Mouse (Mus musculus) neural tube, embryonic 15.5 days (tissue): ENCODE measurements at regions not wholly inside any gene's neighbourhood (a gene's known extent, or its start where the extent isn't known, plus 50 kb on each side); places are given as distances from the start of the nearest gene placed in this dataset.
A peak's percentile ranks its signal among the peaks of the same experiment; 100 is the strongest.

ENCODE experiments used
- ATAC-seq: fragments of 200-750 bp; cut with Nextera tagmentation; 2 replicates; pipeline ENCODE4 v1.8.0; 2017; ENCODE audit warnings: mild to moderate bottlenecking, moderate TSS enrichment, moderate library complexity; ENCODE audit not compliant: low FRiP score
- H3K27ac ChIP-seq: fragments of 300-500 bp; sonication (generic); replicated peaks from 2 replicates; pipeline ENCODE4 v1.5.1; 2015; ENCODE audit warnings: mild to moderate bottlenecking, inconsistent platforms
- H3K27me3 ChIP-seq: fragments of 300-500 bp; sonication (generic); replicated peaks from 2 replicates; pipeline ENCODE4 v1.6.1; 2015; ENCODE audit warnings: inconsistent platforms
- H3K36me3 ChIP-seq: fragments of 300-500 bp; sonication (generic); 2 replicates; pipeline ENCODE4 v1.6.1; 2015; ENCODE audit warnings: inconsistent platforms
- H3K4me1 ChIP-seq: fragments of 300-500 bp; sonication (generic); 2 replicates; pipeline ENCODE4 v1.6.1; 2015; ENCODE audit warnings: inconsistent platforms
- H3K4me2 ChIP-seq: fragments of 300-500 bp; sonication (generic); 2 replicates; pipeline ENCODE4 v1.6.1; 2015; ENCODE audit warnings: inconsistent platforms, mild to moderate bottlenecking, moderate library complexity
- H3K4me3 ChIP-seq: fragments of 300-500 bp; sonication (generic); replicated peaks from 2 replicates; pipeline ENCODE4 v1.5.1; 2015; ENCODE audit warnings: mild to moderate bottlenecking, inconsistent platforms
- H3K9ac ChIP-seq: fragments of 300-500 bp; sonication (generic); replicated peaks from 2 replicates; pipeline ENCODE4 v1.6.1; 2015; ENCODE audit warnings: mild to moderate bottlenecking, inconsistent platforms
- H3K9me3 ChIP-seq: fragments of 300-500 bp; sonication (generic); replicated peaks from 2 replicates; pipeline ENCODE4 v1.6.1; 2016; ENCODE audit warnings: inconsistent platforms
- WGBS: fragments of 180-500 bp; shearing (Covaris S2); methylation state at CpG from one replicate; pipeline ENCODE4 v1.1.7; 2015; ENCODE audit warnings: mixed read lengths; 5-methylcytosine and 5-hydroxymethylcytosine counted together

DNA sequence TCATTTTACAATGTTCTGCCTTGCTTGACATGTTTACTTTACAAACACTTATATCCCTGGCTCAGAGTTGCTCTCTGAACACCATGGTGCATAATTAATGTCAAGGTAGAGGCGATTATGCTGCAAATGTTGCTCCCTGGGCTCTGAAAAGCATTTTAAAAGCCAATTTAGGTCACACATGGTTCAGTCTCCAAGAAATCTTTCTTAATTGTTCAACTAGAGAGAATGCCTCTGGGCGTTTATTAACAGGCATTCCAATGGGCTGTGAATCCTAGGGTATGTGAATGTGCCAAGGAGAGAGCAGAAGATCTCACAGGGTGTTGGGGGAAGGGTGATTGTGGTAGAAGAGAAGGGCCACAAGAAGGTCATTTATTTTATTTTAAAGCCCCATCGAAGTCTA lies 260.7 kb upstream of the Sel1l start:
- Histone ChIP-seq H3K36me3 (no peaks in the 10 kb centered on the region), H3K4me3 (no peak overlapping the region), H3K4me1 (0 out of 2 replicates have a peak, but pooled peaks cover 3% of the 10 kb centered on the region), H3K27ac (peak overlapping the region; percentile 13; the same call in 1 of the 2 replicates), H3K4me2 (no peak overlapping the region), H3K27me3 (no peaks in the 10 kb centered on the region), H3K9me3 (no peaks in the 10 kb centered on the region), H3K9ac (no peak overlapping the region)
- 46% methylated on average over 3 of the region's 3 CpGs for WGBS
- ATAC-seq = no peak

DNA sequence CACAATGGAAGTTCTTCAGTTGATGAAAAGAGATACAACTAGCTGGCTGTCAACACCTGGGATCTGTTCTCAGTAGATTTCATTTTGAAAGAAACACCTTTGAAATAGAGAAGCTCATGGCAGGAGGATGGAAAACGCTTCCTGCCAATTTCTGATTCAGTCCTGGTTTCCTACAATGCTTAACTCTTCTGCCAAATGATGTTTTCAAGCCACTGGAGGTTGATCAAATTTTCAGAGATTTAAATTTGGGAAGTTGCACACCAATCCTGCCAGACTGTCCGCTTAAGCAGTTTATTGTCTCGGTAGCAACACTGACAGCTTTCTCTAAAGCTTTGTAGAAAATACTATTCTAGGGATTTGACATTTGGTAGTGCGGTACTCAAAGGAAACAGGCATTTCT lies 251.1 kb upstream of the Sel1l start:
- Histone ChIP-seq H3K4me3 (no peak overlapping the region), H3K9ac (no peak overlapping the region), H3K36me3 (no peaks in the 10 kb centered on the region), H3K4me1 (no peaks in the 10 kb centered on the region), H3K27ac (no peak overlapping the region), H3K27me3 (no peaks in the 10 kb centered on the region), H3K4me2 (no peak overlapping the region), H3K9me3 (no peaks in the 10 kb centered on the region)
- ATAC-seq = no peak
- WGBS = 85% methylated on average over 4 of the region's 4 CpGs

DNA sequence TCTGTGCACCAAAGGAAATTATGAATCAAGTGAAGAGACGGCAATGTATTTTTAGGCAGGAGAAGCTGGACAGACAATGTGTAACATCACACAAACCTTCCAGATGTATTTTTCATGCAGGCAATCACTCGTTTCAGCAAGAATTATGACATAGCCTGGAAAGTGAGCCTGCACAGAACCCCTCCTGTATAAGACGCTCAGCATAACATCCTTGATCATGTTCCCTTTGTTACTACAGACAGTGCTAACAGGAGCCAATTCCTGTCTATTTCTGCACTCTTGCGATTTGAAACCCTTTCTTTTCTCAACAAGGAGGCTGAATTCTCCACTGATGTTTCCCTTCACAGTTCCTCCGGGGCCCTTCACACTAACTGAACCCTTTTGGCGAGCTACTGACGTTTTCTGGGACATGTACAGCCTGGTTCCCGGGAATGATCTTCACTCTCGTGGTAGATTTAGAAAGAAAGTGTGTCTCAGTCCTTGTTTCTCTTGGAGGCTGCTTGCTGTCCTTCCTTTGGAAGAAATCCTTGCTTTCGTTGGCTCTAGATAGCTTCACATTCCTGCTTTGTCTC lies 243.9 kb upstream of the Sel1l start:
- Histone ChIP-seq H3K36me3 (no peaks in the 10 kb centered on the region), H3K27me3 (no peaks in the 10 kb centered on the region), H3K27ac (no peak overlapping the region), H3K4me3 (no peak overlapping the region), H3K9ac (no peak overlapping the region), H3K9me3 (no peaks in the 10 kb centered on the region), H3K4me1 (no peaks in the 10 kb centered on the region), H3K4me2 (no peak overlapping the region)
- WGBS = 78% methylated on average over 10 of the region's 10 CpGs
- no peak for ATAC-seq

DNA sequence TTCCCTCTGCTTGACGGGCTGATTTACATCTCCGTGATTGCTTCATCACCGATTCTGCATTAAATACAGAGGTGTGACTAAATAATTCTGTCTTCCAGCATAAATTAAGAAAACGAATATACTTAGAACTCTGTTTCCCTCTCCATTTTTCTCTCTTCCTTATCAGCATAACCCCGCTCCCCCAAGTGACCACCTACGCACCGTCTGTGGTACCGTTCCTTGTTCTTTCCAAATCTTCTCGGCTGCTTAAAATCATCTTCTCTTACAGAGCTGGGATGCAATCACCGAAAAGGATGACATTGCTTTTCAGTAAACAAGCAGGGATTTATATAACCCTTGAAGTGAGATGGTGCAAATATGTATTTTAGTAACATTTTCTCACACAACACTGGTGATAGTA lies 224.3 kb upstream of the Sel1l start:
- Histone ChIP-seq H3K36me3 (no peaks in the 10 kb centered on the region), H3K9ac (no peak overlapping the region), H3K4me2 (no peak overlapping the region), H3K9me3 (no peaks in the 10 kb centered on the region), H3K4me1 (no peaks in the 10 kb centered on the region), H3K27ac (no peak overlapping the region), H3K27me3 (no peaks in the 10 kb centered on the region), H3K4me3 (no peak overlapping the region)
- WGBS = 87% methylated on average over 10 of the region's 10 CpGs
- ATAC-seq = no peak

DNA sequence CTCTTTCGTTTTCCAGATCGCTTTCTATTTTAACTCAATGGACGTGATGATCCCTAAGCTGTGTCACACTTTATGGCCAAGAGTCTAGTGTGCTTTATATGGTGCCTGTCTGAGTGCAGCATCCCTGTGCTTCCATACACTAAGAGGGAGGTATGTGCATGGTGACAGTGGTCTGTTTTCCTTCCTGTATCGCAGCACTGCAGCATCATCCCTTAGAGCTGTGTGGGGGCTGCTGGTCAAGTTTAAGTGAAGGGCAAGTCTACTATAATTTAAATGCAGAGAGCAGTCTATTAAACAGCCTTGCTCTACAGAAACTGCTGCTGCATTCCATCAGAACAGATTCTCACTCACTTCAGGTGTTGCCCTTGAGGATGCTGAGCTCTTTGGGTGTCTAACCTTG lies 213.8 kb upstream of the Sel1l start:
- Histone ChIP-seq H3K27ac (no peak overlapping the region), H3K36me3 (no peaks in the 10 kb centered on the region), H3K4me1 (no peaks in the 10 kb centered on the region), H3K4me2 (no peak overlapping the region), H3K9ac (no peak overlapping the region), H3K27me3 (no peaks in the 10 kb centered on the region), H3K4me3 (no peak overlapping the region), H3K9me3 (no peaks in the 10 kb centered on the region)
- no peak for ATAC-seq
- 85% methylated on average over 4 of the region's 4 CpGs for WGBS

DNA sequence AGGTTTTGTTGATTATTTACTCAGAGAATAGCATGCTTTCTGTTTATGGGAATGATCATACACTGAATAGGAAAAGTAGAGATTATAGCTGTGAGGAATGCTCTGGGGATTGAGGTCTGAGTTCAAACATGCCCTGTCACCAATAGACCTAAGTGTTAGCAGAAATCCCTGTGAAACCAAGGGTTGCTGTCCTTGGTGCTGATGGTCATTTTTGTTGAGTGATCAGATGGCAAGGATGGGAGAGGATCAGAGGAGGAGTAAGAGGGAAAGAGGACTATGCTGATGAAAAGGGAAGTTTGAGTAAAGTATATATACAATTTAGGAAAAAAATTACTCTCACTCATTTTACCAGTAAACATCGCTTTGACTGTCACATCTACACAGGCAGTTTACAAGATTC lies 191.5 kb upstream of the Sel1l start:
- no peak overlapping the region for H3K9ac ChIP-seq
- no peaks in the 10 kb centered on the region for H3K9me3 ChIP-seq
- 82% methylated on average over 1 of the region's 1 CpGs for WGBS
- H3K36me3 ChIP-seq = no peaks in the 10 kb centered on the region
- H3K27ac ChIP-seq = no peak overlapping the region
- H3K4me1 ChIP-seq = no peaks in the 10 kb centered on the region
- H3K27me3 ChIP-seq = no peaks in the 10 kb centered on the region
- ATAC-seq = no peak
- no peak overlapping the region for H3K4me2 ChIP-seq
- no peak overlapping the region for H3K4me3 ChIP-seq

DNA sequence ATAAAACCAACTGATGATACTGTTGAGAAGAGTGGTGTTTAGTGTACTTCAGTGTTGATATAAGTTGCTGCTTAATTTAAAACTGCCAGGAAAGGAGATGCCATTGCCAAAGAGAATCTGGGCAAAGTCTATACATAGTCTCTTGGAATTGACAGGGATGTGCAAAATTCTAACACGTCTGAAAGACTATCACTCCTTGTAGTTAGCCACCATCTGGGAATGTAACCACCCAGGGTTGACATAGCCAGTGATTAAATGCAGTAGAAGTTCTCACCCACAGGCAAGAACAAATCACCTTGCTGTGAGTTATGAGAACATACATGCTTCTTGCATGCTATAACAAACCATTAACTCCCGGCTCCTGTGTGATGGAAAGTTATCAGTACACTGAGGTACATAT lies 180.2 kb upstream of the Sel1l start:
- Histone ChIP-seq H3K27me3 (no peaks in the 10 kb centered on the region), H3K36me3 (no peaks in the 10 kb centered on the region), H3K27ac (no peak overlapping the region), H3K4me3 (no peak overlapping the region), H3K9me3 (no peaks in the 10 kb centered on the region), H3K9ac (no peak overlapping the region), H3K4me1 (no peaks in the 10 kb centered on the region), H3K4me2 (no peak overlapping the region)
- WGBS = 79% methylated on average over 2 of the region's 2 CpGs
- no peak for ATAC-seq

DNA sequence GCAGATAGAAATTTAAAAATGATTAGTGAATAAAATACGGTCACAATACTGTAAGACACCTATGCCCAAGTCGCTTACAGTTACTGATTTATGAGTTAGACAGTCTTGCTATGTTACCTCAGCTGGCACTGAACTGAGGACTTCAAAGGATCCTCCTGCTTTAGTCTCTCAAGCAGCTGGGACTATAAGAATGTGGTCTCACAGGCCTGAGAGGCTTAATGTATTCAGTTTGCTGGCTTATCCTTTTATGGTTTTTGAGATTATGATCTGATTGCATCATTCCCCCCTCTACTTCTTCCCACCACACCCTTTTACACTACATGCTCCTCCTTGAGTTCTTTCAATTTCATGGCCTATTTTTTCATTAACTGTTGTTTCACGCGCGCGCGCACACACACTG lies 179.4 kb upstream of the Sel1l start:
- Histone ChIP-seq H3K4me1 (no peaks in the 10 kb centered on the region), H3K27ac (no peak overlapping the region), H3K9ac (no peak overlapping the region), H3K9me3 (no peaks in the 10 kb centered on the region), H3K4me2 (no peak overlapping the region), H3K4me3 (no peak overlapping the region), H3K36me3 (no peaks in the 10 kb centered on the region), H3K27me3 (no peaks in the 10 kb centered on the region)
- 92% methylated on average over 7 of the region's 7 CpGs for WGBS
- no peak for ATAC-seq

DNA sequence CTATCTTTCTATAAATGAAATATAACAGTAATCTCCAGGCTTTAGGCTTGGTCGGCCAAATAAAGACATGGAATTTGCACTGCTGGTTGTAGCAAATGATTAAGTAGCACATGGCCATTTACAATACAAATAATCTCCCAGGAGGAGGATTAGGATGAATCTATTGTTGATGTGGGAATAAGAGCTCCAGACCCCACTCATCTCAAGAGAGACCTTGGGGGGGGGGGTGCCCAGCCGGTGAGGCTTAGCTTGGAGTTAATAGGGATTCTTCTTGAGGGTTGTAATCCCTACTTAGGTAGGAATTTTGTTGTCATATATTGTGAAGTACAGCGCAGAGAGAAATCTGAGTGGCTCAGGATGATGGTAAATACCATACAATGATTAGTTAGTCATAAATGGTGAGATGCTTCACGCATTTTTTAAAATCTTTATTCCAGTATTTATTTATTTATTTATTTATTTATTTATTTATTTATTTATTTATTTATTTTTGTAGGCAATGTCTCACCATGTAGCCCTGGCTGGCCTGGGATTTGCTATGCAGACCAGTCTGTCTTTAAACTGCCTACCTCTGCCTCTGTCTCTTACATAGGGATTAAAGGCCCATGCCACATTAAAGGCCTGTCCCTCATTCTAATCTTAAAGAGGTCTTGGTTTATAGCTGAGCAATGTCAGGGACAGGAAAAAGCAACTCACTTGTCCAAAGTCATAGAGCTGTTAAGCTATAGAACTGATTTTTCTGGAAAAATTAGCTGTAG lies 175.7 kb upstream of the Sel1l start:
- 62% methylated on average over 4 of the region's 4 CpGs for WGBS
- no peak overlapping the region for H3K4me2 ChIP-seq
- ATAC-seq = no peak

DNA sequence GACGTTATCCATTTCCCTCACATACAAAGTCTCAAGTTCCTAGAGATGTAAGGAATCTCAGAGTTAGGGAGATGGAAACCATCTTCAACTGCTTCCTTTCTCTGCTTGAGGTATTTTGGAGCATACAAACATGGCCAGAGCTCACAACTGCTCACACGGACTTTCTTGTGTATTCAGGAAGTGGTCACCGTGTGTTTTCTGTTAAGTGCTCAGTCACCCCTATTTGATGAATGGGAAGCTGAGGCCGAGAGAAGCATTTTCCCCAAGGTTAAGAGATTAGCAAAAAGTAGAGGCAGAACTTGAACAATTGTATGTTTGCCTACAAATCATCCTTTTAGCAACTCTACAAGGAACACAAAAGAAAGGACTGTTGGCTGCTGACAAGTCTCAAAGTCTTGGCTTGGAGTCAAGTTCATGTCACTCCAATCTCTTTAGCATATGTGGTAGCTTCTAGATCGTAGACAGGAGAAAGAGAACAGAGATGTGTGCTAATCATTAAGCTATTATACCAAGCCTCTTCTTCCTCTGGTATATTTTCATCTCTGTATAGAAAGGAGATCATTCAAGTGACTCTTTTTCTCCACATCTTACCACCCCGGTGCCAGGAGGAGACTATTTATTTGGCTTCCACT lies 170.8 kb upstream of the Sel1l start:
- Histone ChIP-seq H3K27ac (no peak overlapping the region), H3K4me3 (no peak overlapping the region), H3K9ac (no peak overlapping the region), H3K4me1 (no peaks in the 10 kb centered on the region), H3K9me3 (no peaks in the 10 kb centered on the region), H3K36me3 (no peaks in the 10 kb centered on the region), H3K27me3 (no peaks in the 10 kb centered on the region), H3K4me2 (no peak overlapping the region)
- no peak for ATAC-seq
- WGBS = 49% methylated on average over 6 of the region's 6 CpGs

More for the DNA sequence above, 175.7 kb upstream of the Sel1l start:
- H3K9me3 ChIP-seq = no peaks in the 10 kb centered on the region
- no peaks in the 10 kb centered on the region for H3K4me1 ChIP-seq
- no peak overlapping the region for H3K27ac ChIP-seq
- no peak overlapping the region for H3K4me3 ChIP-seq
- no peak overlapping the region for H3K9ac ChIP-seq
- H3K27me3 ChIP-seq = no peaks in the 10 kb centered on the region
- H3K36me3 ChIP-seq = no peaks in the 10 kb centered on the region

DNA sequence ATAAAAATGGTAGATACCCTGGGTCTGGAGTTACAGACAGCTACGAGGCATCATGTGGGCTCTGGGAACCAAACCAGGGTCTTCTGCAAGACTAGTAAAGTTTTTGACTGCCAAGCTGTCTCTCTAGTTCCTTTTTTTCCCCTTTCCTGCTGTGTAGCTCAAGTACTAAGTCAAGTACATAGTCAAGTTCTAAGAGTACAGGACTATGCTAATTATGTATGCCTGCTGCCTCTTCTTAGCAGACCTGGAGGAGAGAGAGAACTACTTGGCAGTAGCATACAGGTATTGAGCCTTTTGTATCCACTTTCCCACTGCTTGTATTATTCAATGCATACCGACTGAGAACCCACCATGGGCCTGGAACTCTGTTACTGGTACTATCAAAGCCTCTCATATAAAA lies 166.4 kb upstream of the Sel1l start:
- H3K36me3 ChIP-seq = no peaks in the 10 kb centered on the region
- H3K9me3 ChIP-seq = no peaks in the 10 kb centered on the region
- no peaks in the 10 kb centered on the region for H3K4me1 ChIP-seq
- H3K27me3 ChIP-seq = no peaks in the 10 kb centered on the region
- no peak overlapping the region for H3K4me3 ChIP-seq
- H3K9ac ChIP-seq = no peak overlapping the region
- WGBS = 92% methylated on average over 2 of the region's 2 CpGs
- H3K4me2 ChIP-seq = no peak overlapping the region
- ATAC-seq = no peak
- H3K27ac ChIP-seq = no peak overlapping the region

DNA sequence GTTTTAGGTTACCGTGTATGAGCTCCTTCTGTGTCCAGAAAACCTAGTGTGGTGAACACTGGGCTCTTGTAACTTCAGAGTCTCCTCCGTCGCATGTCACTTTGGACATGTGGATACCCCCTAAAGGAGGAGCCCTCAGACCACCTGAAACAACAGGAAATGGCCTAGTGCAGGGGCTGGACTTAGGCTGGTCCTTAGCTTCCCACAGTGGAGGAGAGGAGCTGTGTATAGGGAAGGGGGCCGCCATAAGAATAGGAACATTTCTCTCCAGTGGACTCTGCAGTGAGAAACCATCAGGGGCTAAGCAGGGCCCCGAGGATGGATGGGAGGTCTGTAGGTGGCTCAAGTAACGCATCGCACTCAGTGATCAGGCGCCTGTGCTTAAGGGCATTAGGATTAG lies 165.0 kb upstream of the Sel1l start:
- H3K4me1 ChIP-seq = no peaks in the 10 kb centered on the region
- no peaks in the 10 kb centered on the region for H3K9me3 ChIP-seq
- no peaks in the 10 kb centered on the region for H3K36me3 ChIP-seq
- 83% methylated on average over 8 of the region's 8 CpGs for WGBS
- no peak overlapping the region for H3K4me2 ChIP-seq
- H3K27ac ChIP-seq = no peak overlapping the region
- no peak overlapping the region for H3K4me3 ChIP-seq
- no peak overlapping the region for H3K9ac ChIP-seq
- ATAC-seq = no peak
- no peaks in the 10 kb centered on the region for H3K27me3 ChIP-seq
